Mouse (Mus musculus) heart, adult 2 months (tissue): Measurements from ENCODE around the gene Ubr3. TPM values are rescaled to one million over a fixed set of nuclear protein-coding genes. Genes with fewer than 3 reads are reported as not detected.

ENCODE experiments used
- DNase-seq, 2 experiments: peaks; one replicate each; pipeline ENCODE4 v3.0.0; 2021
- H3K27ac ChIP-seq: fragments of 200-600 bp; 2 replicates; pipeline ENCODE4 v1.8.1; 2022
- H3K27me3 ChIP-seq: fragments of 200-500 bp; 2 replicates; pipeline ENCODE4 v1.6.1; 2012; ENCODE audit warnings: mild to moderate bottlenecking, low read length, inconsistent platforms, mixed read lengths; ENCODE audit not compliant: control insufficient read depth, insufficient read depth
- H3K36me3 ChIP-seq: fragments of 200-500 bp; 2 replicates; pipeline ENCODE4 v1.6.1; 2012; ENCODE audit warnings: low read length, inconsistent platforms; ENCODE audit not compliant: control insufficient read depth, insufficient read depth
- H3K4me1 ChIP-seq: fragments of 200-500 bp; 2 replicates; pipeline ENCODE4 v1.6.1; 2011; ENCODE audit warnings: low read length; ENCODE audit not compliant: control insufficient read depth, insufficient read depth
- H3K4me3 ChIP-seq: fragments of 200-600 bp; 2 replicates; pipeline ENCODE4 v1.8.1; 2022
- H3K79me2 ChIP-seq: fragments of 200-500 bp; replicated peaks from 2 replicates; pipeline ENCODE4 v1.6.1; 2012; ENCODE audit warnings: mild to moderate bottlenecking, inconsistent platforms, low read length, moderate library complexity, mixed read lengths; ENCODE audit not compliant: control insufficient read depth, insufficient read depth
- H3K9ac ChIP-seq: fragments of 200-500 bp; 2 replicates; pipeline ENCODE4 v1.6.1; 2012; ENCODE audit warnings: low read depth, mild to moderate bottlenecking, control low read depth, inconsistent platforms, low read length, mixed read lengths
- CTCF ChIP-seq: fragments of 200-600 bp; IDR thresholded peaks from 2 replicates; pipeline ENCODE4 v1.8.1; 2022; ENCODE audit warnings: antibody characterized with exemption, mild to moderate bottlenecking, moderate library complexity
- EP300 ChIP-seq: fragments of 200-500 bp; IDR thresholded peaks from 2 replicates; pipeline ENCODE4 v1.6.1; 2011; ENCODE audit warnings: low read depth, low read length, control low read depth; ENCODE audit not compliant: insufficient read depth
- POLR2A ChIP-seq: fragments of 200-500 bp; IDR thresholded peaks from 2 replicates; pipeline ENCODE4 v1.6.1; 2011; ENCODE audit warnings: mild to moderate bottlenecking, low read depth, low read length, control low read depth; ENCODE audit not compliant: insufficient read depth
- WGBS: fragments of 180-500 bp; shearing (Covaris S2); methylation state at CpG from one replicate; pipeline ENCODE4 v1.1.7; 2018; 5-methylcytosine and 5-hydroxymethylcytosine counted together
- intact Hi-C: fragments of 180-260 bp; cut with DNase I; formaldehyde crosslinking; loops from one replicate; pipeline ENCODE4 v1.15.1; 2025
- polyA plus RNA-seq: library from polyadenylated mRNA; depleted of rRNA; stranded (reverse); fragments of >200 nt; gene quantifications from 2 replicates; pipeline ENCODE4 v1.2.3, GENCODE M21; 2012
- total RNA-seq, 2 experiments: library from RNA; stranded (reverse); gene quantifications; 2 replicates each; pipeline ENCODE4 v1.2.3; 2021

Gene Ubr3
- total and polyA plus RNA-seq, 3 experiments, result 26.0 to 117 (median 112) TPM

DNA sequence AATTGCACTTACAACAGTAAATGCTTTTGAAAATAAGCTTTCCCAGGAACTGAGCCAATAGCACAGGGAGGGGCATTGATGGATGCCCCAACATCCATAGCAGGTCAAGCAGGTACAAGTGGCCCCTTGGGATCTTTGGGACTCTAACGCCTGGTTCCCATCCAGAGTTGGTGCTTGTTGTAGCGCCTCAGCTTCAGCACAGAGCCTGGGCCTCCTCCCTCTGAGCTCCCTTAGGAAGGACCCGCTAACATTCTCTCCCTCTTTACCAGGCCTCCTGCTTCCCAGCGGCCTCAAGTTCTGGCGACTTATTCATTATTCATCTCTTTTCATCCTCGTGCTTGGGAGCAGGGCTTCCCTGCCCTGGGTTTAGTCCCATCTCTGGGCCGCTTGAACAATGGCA, 141.7 kb downstream of the Ubr3 start, which contains the start of gene Myo3b:
Gene Myo3b (plus strand): TSS at position 375 of the 400 bp plus-strand sequence.
- Histone ChIP-seq H3K79me2 (no peaks in the 10 kb centered on the region), H3K9ac (no peak within 1 kb of the TSS), H3K27ac (no peak within 1 kb of the TSS), H3K27me3 (no peaks in the 10 kb centered on the region), H3K4me3 (no peak within 1 kb of the TSS), H3K36me3 (no peaks in the 10 kb centered on the region), H3K4me1 (no peaks in the 10 kb centered on the region)
- intact Hi-C loops, result no loop called here
- 40% methylated on average over 7 of the region's 7 CpGs for WGBS
- TF ChIP-seq EP300 (no peak), POLR2A (no peak)
- no peak for DNase-seq

DNA sequence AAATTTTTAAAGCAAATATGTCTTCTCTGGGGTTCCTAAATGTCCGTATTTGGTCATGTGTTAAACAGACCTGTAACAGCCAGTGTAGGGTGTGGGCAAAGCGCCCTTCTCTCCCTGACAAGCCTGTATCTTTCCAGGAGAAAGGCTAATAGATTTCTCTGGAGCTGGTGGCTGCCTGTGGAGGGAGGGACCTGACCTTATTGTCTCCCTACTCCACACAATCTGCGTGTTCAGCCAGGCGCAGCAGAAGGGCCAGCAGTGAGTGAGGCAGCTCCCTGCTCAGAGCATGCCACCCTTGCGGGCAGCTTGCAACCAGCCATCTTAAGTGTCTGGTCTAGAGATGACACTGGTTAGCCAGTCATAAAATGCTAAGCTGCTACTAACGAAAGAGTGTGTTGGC, 147.4 kb downstream of the Ubr3 start:
- no peak overlapping the region for H3K9ac ChIP-seq
- 58% methylated on average over 6 of the region's 6 CpGs for WGBS
- H3K36me3 ChIP-seq, result no peaks in the 10 kb centered on the region
- no peak for DNase-seq
- H3K79me2 ChIP-seq, result no peaks in the 10 kb centered on the region
- TF ChIP-seq EP300 (no peak), CTCF (no peak), POLR2A (no peak)
- no peak overlapping the region for H3K4me3 ChIP-seq
- H3K27ac ChIP-seq, result no peak overlapping the region
- no peaks in the 10 kb centered on the region for H3K27me3 ChIP-seq
- intact Hi-C loops, result no loop called here
- H3K4me1 ChIP-seq, result no peaks in the 10 kb centered on the region

DNA sequence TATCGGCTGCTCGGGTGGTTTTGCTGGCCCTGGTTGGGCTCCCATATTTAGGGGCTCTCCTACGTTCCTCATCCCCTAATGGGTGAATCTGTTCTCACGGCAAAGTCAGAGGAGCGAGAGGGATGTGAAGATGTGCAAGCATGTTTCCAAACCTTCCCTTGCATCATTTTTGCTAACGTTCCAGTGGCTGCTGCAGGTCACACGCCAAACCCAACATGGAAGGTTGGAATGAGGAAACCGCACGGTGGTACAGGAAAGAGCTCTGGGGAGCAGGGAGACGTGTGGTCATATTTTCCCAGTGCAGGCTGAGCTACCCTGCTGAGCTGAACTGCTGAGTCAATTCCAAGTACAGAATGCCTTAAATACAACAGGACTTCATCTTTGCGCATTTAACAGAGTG, 150.8 kb downstream of the Ubr3 start:
- Histone ChIP-seq H3K4me1 (no peaks in the 10 kb centered on the region), H3K4me3 (no peak overlapping the region), H3K36me3 (no peaks in the 10 kb centered on the region), H3K79me2 (no peaks in the 10 kb centered on the region), H3K9ac (no peak overlapping the region), H3K27ac (no peak overlapping the region), H3K27me3 (no peaks in the 10 kb centered on the region)
- intact Hi-C loops, result no loop called here
- no peak for TF ChIP-seq POLR2A
- DNase-seq, result no peak
- 72% methylated on average over 11 of the region's 11 CpGs for WGBS

GRCm38 (mm10) chr2:70053803-70054202, 156.8 kb downstream of the Ubr3 start:
- no peak for DNase-seq
- Histone ChIP-seq H3K79me2 (no peaks in the 10 kb centered on the region), H3K9ac (no peak overlapping the region), H3K4me3 (no peak overlapping the region), H3K4me1 (no peaks in the 10 kb centered on the region), H3K27ac (no peak overlapping the region), H3K27me3 (no peaks in the 10 kb centered on the region), H3K36me3 (no peaks in the 10 kb centered on the region)
- WGBS, result 90% methylated on average over 9 of the region's 9 CpGs
- intact Hi-C loops, result no loop called here
- no peak for TF ChIP-seq EP300
- TF ChIP-seq CTCF, result no peak
- TF ChIP-seq POLR2A, result no peak

DNA sequence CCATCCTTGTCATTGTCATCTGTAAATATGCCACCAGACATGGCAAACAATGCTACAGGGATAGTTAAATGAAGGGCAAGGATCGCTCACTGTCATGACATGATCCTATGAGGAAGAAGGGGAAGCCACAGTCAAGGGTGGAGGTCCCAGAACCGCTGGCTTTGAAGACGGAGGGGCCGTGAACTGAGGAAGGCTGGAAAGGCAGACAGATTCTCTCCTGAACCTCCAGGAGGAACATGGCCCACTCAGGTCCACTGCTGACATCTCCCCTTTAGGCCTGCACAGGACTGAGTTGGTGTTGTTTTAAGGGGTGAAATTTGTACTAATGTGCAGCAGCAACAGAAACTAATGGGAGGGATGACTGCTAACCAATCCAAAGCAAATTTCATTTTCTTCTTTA, 161.2 kb downstream of the Ubr3 start:
- no peak for TF ChIP-seq CTCF
- TF ChIP-seq POLR2A, result no peak
- TF ChIP-seq EP300, result no peak
- no peaks in the 10 kb centered on the region for H3K36me3 ChIP-seq
- no peaks in the 10 kb centered on the region for H3K4me1 ChIP-seq
- intact Hi-C loops, result no loop called here
- no peak overlapping the region for H3K27ac ChIP-seq
- DNase-seq, result no peak
- no peak overlapping the region for H3K4me3 ChIP-seq
- WGBS, result 84% methylated on average over 4 of the region's 4 CpGs
- no peaks in the 10 kb centered on the region for H3K79me2 ChIP-seq
- H3K9ac ChIP-seq, result no peak overlapping the region
- H3K27me3 ChIP-seq, result no peaks in the 10 kb centered on the region

DNA sequence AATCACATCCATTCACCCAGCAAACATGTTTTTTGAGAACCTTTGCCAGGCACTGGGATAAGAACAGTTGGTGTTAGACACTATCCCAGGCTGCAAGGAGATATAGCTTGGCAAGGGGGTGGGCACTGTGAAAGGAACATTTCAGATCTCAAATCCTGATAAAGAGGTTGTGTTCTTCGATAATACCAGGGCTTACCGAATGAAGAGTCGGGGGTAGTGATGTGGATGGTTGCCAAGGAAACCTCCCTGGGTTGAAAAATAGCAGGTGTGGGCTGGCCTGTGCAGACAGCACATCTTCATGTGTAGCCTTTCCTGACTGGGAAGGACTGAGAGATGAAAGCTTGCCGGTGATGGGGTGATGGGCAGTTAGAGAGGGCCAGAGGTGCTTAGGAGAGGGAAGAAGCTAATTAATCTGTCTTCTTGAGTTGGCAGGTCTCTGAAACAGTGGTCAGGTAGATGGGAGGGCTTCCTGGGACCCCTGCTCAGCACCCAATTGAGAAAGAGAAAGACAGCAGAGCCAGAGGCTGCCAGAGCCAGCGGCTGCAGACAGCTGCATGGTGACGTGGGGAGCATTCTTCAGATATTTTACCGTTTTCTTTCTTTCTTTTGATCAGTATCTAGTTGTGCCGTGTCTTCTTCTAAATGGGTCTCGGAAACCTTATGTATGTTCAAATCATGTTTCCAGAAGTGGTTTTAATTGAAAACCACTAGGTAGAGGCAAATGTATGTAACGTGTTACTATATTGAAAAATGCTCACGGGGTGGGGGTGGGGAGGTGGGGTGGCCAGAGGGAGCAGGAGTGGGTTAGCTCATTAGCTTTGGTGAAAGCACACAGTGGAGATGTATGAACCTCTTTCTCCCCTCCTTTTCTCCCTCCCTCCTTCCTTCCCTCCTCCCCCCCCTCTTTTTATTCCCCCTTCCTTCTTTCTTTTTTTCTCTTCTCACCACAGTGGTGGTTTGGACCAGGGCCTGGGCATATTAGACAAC, 163.6 kb downstream of the Ubr3 start:
- DNase-seq, result no peak
- Histone ChIP-seq H3K79me2 (no peaks in the 10 kb centered on the region), H3K27me3 (no peaks in the 10 kb centered on the region; the same call in 1 of the 2 replicates), H3K4me1 (no peaks in the 10 kb centered on the region), H3K27ac (no peak overlapping the region), H3K4me3 (no peak overlapping the region), H3K9ac (no peak overlapping the region), H3K36me3 (no peaks in the 10 kb centered on the region)
- intact Hi-C loops, result no loop called here
- 68% methylated on average over 11 of the region's 11 CpGs for WGBS
- TF ChIP-seq CTCF, result no peak
- TF ChIP-seq POLR2A, result no peak
- TF ChIP-seq EP300, result no peak
